Mouse (Mus musculus): ENCODE results near the gene Rorb.

- no peak for TF ChIP-seq CTCF (conservative IDR thresholded peaks at IDR 0.05 in 1 of 2, IDR thresholded peaks at IDR 0.05 in 1 of 2; ENCODE audit: low read depth in 2 of 2, low read length in 2 of 2)
- no peak for TF ChIP-seq KAT2A (IDR thresholded peaks at IDR 0.05; ENCODE audit: insufficient replicate concordance, low read length)
- TF ChIP-seq UBTF (IDR thresholded peaks at IDR 0.05; ENCODE audit: low read depth, low read length) = no peak
- no peak for TF ChIP-seq EP300 (IDR thresholded peaks at IDR 0.05; ENCODE audit: low read length)
Observed at GRCm38 (mm10) chr19:18998966-18999365, 112.0 kb downstream of the Rorb start.

Measured in CH12.LX (cell line).